Mouse (Mus musculus): ENCODE data around the gene Gadd45gip1.

Gadd45gip1 gene

DNA sequence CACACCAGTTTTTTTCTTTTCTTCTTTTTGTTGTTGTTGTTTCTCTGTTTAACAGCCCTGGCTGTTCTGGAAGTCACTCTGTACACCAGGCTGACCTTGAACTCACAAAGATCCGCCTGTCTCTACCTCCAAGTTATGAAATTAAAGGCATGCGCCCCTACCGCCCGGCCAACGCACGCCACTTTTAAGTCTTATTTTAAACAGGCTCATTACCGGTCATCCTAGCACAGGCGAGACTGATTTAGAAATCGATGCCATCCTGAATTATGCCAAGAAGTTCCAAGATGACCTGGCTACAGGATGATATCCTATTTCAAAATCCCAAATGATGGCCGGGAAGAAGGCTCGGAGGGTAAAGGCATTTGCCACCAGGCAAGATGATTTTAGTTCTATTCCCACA lies at the start of gene Gadd45gip1:
TSS of gene Gadd45gip1 (plus strand) at position 33 of the 400 bp plus-strand sequence.
- DNase-seq = peak; percentile 77

DNA sequence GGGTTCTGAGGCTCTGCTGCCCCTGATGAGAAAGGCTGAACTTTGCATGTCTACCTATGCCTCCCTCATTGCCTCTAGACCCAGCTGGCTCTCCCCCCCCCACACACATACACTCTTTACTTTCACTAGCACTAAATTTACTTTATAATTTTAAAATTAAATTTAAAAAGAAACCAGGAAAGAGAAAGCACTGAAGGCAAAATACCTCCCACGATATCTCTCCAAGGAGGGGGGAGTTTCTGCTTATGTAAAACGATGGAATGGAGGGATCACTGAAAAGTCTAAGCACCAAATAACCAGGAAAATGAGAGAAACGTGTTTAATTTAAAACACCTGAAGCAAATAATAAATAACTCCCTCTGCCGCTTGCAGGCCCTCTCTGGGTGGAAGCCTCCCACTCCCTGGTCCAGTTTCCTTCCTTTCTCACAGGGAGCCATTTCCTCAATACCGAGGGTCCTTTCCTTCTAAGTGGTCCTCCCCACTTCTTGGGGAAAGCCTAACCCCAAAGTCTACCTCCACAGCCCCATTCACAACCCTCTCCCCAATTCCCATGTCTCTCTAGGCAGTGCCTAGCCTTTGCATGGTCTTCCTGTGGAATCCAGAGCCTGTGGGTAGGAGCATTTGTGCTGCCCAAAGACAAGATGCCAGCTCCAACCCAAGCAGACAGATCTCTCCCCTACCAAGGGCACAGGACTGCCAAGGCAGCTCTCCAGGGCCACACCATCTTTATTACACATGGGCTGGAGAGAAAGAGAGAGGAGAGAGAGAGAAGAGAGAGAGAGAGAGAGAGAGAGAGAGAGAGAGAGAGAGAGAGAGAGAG lies 49.4 kb upstream of the Gadd45gip1 start:
- no peak for DNase-seq

DNA sequence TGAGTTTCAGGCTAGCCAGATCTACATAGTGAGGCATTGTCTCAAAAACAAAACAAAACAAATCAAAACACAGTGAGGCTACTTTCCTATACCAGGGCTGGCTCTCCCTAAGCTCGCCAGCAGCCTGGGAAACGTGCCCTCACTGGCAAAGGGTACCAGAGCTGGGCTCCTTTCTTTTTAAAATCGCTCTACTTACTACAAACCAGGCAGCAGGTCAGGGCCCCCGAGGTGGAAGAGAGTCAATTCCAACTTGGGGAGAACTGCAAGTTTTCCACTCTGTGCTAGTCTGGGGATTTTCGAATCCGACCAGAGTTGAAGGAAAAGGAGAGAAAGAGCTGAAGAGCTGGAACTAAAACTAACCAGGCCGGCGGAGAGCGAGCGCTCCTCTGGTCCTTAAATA lies 48.6 kb upstream of the Gadd45gip1 start:
- DNase-seq = no peak

DNA sequence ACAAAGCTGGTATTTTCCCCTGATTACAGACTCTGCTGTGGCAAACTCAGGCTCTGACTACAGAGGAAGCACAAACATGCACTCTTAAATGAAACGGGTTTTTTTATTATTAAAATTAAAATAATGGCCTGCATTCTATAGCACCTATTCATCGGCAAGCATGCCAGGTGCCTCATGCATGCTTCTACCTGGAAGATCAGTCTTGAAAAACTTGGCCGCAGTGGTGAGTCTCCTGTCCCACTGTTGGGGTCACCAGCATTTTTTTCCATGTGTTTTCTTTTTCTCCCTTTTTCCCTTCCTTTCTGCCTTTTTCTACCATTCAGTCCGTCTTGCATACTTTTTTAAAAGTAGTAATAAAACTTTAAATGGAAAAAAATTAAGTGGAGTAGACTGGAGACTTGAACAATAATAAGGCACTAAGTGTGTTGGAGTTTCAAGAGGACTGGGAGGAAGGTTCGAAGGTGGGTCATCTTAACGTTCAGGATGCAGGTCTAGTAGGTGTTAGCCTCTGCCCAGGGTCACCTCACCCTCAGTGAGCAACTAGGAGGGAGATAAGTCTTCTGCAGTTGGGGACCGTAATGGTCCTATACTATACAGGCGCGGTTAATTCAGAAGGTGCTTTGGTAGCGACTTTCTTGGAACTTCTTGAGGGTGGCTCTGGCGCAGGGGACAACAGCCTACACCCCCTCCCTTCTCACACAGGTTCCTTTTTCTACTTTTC lies 48.0 kb upstream of the Gadd45gip1 start:
- no peak for DNase-seq

DNA sequence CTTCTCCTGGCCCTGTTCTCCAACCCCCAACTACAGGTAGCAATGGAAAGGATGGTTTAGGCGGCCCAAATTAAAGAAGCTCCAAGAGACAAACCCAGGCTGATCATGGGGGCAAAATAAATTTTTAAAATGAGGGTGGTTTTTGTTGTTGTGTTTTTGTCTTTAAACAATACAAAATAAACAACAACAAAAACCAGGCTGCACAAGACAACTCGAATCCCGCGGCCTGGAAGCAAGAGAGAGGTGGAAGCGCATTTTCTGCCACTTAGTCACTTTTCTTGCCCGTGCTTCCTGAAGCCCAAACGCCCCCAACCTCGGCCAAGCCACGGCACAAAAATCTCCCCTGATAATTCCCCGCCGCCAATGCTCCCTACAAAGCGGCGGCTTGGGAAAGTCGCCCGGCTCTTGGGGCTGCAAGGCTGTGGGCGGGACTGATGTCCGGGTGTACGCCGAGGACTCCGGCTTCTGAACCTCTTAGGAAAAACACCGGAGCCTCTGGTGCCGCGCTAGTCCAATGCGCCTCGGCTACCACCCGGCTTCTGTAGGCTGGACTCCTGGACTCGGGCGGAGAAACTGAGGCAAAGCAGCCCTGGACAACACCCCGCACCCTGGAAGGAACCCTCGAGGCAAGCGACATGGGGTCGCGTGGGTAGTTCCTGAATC lies 47.3 kb upstream of the Gadd45gip1 start:
- no peak for DNase-seq

DNA sequence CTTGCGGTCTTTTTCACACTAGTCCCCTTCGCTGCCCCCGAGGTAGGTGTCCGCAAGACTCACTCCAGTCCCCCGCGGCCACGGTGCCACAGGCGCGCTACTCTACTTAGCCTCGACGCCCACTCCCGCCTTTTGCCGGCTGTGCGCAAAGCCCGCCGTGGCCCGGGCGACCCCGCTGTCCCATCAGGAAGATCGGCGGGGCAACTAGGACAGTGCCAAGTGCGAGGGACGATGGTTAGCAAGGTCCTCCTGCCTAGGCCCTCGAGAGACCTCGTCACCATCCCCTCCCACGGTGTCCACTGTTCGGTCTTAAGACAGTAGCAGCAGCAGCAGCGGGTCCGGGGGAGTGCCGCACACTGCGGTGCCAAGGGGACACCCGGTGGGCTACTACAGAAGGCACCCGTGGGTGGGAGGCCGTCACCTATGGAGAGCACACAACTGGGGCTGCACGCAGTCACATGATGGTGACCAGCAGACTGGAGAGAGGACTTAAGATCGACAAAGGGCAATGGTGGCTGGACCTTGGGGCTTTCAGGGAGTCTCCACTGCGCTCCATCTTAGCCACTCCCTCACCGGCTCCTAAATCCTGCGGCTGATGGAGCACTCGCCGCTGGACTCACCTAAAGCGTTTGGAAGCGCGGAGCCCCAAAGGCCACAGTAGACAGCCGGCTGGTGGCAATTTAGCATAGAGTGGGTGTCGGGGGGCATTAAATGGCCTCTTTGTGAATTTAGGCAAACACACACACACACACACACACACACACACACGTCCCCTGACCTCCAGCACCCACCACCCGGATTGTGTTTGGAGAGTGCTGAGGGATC lies 46.4 kb upstream of the Gadd45gip1 start:
- DNase-seq = no peak

DNA sequence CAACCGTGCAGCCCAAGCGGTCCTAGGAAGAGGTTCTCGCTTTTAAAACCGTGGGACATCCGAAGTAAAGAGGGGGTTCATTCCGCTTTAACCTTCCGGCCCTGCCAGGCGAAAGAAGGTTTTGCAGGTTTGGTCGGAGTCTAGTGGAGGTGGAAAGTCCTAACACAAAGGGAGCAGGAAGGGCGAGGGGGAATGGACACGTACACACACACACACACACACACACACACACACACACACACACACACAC lies 45.9 kb upstream of the Gadd45gip1 start:
- no peak for DNase-seq

DNA sequence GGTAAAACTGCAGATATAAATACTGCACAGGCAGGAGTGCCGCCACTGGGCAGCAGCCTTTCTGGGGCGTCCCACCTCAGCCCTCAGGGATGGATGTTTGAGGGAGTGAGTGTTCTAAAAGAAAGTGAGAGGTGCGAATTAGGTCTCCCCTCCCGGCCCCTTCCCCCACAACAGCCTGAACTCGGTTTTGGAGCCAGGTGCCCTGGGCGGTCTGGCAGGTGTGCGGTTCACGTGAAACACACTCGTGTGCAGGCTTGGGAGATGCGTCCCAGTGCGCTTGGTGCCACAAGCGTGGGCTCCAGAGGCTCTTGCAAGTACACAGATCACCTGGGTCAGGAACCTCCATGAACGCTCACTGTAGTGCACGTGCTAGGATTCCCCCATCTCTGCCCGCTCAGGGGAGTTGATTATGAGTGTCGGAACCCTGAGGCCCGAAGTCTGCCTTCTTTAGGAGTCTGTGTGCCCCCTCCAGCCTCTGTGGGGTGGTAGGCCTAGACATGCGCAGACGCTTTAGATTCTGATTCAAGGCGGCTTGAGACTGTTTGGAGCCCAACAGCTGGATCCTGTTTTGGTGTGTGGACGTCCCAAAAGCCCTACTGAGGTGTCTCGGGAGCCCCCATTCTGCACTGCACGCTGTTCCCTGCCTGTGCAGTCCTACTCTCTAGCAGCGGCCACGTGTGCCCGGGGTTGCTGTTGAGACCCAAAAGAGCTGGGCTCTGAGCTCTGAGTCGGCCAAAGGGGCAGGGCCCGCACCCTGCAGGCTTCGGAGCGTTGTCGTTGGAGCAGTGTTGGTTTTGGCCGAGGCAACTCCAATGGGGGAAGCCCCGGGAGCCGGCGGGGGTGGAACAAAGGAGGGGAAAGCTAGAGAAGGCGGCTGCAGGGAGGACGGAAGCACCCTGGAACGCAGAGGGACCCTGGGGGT lies 45.3 kb upstream of the Gadd45gip1 start:
- DNase-seq = no peak

DNA sequence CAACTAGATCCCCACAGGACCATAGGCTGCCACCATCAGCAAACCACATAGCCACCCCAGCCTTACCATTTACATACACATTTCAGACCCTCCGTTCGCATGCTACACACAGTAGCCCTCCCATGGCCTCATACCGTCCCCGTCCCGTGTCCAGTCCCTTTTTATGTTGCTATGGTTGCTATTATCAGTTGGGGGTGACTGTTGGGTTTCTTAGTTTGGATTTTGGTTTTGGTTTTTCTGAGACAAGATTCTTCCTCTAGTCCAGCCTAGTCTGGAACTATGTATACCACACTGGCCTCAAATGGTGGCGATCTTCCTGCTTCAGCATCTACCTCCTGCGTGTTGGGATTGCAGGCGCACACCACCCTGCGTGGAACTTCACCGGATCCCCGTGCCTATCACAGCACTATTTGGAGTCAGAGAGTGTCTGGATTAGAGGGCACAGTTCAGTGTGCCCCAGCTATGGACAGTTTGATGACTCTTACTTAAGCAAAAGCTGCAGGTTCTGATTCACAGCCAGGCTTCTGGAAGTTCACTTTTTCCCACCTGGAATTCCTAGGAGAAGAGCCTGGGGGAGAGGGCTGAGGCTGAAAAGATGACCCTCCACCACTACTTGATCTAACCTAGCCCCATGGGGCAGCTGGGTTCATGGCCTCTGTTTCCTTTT lies 44.4 kb upstream of the Gadd45gip1 start:
- no peak for DNase-seq

DNA sequence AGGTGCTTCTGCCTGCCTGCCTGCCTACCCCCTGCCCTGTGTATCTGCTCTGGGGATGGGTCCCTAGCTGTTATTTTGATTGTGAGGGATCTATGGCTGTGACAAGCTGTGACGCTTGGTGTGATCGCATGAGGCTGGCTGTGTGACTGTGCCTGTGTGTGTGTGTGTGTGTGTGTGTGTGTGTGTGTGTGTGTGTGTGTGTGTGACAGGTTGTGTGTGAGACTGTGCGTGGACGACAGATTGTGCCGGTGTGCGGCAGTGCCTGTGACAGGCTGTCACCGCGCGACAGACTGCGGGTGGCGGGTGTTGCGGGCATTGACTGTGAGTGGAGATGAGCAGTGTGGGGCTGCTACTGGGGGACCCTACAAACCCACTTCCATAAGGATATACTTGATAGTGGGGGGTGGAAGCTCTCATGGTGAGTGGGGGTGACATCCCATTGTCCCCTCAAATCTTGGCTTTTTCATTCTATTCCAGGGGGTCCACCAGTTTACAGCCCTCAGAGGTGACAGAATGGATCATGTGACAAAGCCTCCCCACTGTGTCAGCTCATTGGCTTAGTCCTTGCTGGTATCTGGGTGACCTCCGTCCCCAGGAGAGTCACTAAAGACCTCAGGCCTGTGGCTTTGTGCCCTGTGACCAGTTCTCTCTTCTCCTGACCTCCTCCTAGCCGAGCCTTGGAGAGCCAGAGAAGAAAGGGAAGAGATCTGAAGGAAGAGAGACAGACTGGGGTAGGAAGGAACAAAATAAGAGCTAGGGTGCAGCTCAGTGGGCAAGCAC lies 43.6 kb upstream of the Gadd45gip1 start:
- DNase-seq = no peak

DNA sequence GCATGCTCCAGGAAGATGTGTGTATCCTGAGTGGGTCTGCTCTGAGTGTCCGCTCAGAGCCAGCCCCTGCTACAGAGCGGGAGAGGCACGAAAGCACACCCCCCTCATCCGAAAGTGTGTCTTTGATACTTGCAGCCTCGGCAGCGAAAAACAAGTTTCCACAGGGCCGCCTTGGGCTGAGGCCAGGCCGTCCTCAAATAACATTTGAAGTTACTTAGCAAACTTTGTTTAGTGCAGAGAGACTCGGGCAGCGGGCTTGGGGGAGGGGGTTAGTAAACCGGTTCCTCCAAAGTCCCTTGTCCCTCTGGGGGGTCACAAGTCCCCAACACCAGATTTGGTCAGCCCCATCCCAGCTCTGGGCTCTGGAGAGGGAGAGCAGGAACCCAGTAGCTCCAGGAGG lies 42.4 kb upstream of the Gadd45gip1 start:
- no peak for DNase-seq

DNA sequence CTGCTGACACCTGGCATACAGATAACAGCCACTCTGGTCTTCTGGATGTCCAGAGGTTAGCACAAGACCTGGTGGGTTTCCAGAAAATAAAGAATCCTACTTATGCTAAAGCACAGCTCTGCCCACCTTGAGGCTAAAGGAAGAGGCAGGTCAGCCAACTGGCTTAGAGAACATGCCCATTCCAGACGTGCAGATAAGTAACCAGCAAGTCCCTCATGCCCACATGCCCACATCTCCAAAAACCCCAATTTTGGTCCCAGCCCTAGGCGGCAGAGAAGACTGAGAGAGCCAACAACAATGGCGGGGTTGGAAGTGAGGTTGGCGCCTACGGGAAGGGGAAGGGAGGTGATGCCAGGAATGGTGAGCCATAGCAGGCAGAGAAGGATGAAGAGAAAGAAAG lies 42.0 kb upstream of the Gadd45gip1 start:
- no peak for DNase-seq

DNA sequence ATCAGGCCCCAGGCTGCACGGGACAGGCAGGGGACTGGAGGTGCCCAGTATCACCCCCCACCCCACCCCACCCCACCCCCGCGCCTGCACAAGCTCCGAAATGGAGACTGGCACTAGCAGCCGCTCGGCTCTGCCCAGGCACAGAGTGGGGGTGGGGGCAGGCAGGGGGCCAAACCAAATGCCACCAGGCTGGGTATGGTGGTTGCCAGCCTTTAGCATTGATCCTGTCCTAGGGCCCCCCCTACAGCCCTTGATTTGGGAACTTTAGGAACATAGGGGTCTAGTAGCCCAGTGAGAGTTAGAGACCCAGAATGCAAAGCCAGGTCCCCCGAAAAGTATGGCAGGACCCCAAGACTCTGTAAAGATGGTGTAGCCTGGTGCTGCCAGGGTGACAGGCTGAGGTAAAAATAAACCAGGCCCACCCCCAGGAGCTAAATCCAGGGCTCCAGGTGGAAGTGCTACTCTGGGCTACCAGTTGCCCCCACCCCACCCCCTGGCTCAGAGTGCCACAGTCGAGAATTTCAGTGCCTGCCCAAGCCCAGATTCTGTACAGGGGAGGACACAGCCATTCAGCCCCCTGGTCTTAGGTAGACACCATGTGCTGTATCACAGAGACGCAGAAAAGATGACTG lies 41.4 kb upstream of the Gadd45gip1 start:
- no peak for DNase-seq

DNA sequence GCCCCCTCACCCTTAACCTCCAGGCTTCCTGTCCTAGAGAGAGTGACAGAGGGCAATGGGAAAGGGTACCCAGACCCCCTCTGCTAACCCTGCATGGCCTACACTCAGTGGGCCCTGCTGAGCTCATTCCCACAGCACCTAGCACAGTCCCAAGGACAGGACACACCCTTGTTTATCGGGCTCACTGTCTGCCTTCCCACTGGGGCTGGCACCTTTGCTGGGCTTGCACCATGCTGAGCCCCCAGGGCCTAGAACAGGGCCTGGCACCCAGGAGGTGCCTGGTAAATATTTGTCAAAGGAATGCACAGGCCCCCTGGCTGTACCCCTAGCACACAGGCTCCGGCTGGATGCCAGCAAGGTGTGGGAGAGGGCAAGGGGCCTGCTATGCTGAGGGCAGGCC lies 40.8 kb upstream of the Gadd45gip1 start:
- no peak for DNase-seq

DNA sequence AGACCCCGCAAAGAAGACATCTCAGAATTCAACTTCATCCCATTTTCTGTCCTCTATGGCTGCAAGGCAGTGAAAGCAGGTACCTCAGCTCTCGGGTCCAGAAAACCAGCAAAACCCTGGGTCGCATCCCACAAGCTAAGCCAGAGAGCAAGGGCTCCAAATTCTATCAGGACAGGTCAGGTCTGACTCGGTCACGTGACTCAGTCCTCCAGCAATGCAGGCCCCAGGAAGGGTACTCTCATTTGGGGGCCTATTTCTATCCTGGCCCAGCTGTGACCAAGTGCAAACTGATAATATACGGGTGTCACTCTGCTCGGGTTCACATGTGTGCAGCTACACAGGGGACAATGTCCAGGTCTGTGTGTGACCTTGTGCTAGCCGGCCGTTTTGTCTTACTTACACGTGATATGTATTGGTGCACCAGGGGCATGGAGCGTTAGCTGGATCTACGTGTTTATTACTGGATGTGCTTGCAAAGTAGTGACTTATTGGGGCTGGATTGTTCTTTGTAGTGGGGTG lies 38.8 kb upstream of the Gadd45gip1 start:
- DNase-seq = no peak

DNA sequence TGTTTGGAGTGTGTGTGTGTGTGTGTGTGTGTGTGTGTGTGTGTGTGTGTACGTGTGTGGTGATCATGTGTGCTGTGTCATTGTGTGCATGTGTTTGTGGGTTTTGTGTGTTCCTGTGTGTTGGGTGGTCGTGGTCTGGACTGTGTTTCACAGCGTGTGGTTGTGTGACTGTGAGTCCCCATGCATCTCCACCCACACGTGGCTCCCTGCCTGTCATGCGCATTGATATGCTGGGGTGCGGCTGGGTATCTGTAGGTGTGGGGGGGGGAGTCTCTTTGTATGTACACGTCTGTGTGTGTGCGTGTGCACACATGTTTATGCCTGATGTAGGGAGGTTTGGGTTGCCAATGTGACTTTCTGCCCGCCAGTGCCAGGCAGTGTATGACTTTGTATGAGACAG lies 38.2 kb upstream of the Gadd45gip1 start:
- no peak for DNase-seq

DNA sequence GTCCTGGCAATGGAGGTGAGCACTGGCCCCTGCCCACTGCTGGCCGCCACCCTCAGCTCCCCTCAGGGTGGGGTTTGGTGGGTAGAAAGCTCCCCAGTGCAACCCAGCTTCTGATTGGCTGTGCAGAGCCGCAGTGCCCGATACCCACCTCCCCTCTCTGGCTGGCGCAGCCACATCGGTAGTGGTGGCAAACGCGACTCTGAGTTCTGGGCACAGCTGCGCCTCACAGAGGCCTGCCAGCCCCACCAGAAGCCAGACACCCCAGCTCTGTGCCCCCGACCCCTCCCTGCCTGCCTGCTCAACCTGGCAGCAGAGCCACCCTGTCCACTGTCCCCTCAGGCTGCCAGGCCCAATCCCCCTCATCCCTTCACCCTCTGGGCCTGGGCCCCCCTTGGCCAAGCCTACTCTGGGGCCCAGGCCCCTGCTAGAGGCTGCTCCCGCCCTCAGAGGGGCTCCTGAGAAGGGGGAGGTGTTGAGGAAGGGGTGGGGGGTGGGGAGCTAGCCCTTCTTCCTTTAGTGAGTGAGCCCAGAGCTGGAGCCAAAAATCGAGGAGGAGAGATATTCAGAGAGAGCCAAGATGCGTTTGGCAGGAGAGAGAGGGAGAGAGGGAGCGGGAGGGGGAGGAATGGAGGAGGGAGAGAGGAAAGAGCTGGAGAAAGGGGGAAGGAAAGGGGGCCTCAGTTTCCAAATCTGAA lies 37.4 kb upstream of the Gadd45gip1 start:
- DNase-seq = peak; percentile 29

DNA sequence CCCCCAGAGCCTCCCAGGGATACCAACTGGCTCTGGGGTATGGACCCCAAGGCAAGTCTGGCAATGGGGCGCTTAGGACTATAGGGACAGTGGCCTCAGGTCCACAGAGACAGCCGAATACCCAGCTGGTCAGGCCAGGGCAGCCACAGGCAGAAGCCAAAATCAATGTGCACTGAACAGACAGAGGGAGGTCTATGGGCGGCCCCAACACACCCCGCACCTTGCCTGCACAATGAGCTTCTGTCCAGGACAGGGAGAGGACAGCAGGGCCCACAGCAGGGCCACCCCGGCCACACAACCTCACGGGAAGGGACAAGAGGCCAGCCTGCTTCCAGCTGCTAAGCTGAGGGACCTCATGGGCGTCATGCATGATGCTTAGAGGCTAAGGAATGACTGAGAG lies 36.8 kb upstream of the Gadd45gip1 start:
- no peak for DNase-seq

DNA sequence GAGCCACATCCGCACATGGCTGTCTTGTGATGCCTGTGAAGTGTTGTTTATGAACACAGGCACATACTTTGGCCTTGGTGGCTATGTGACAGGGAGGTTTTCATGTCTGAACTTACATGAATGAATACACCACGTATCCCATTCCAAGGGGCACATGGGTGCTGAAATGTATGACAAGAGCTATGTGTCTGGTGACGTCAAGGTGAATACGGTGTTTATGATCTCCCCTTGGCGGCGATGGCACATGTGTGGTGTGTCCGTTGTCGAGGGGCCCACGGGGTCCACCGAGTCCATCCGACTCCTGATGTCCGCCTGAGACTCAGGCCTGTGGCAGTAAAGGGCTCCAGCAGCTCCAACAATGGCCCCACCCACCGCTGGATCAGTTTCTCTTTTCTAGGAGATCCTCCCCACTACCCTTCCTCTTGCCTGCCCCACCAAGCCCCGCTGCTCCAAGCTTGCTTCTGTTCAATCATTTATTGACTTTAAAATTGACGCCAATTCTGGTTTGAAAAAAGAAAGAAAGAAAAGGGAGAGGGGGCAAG lies 34.0 kb upstream of the Gadd45gip1 start:
- DNase-seq = no peak

Measured in liver (tissue).